Mouse (Mus musculus): ENCODE measurements around the gene Hpse2. TPM values are rescaled to one million over a fixed set of nuclear protein-coding genes. Genes with fewer than 3 reads are reported as not detected.

Gene Hpse2
- polyA plus RNA-seq, 1 experiment from 2014 or later: 0.24 TPM

DNA sequence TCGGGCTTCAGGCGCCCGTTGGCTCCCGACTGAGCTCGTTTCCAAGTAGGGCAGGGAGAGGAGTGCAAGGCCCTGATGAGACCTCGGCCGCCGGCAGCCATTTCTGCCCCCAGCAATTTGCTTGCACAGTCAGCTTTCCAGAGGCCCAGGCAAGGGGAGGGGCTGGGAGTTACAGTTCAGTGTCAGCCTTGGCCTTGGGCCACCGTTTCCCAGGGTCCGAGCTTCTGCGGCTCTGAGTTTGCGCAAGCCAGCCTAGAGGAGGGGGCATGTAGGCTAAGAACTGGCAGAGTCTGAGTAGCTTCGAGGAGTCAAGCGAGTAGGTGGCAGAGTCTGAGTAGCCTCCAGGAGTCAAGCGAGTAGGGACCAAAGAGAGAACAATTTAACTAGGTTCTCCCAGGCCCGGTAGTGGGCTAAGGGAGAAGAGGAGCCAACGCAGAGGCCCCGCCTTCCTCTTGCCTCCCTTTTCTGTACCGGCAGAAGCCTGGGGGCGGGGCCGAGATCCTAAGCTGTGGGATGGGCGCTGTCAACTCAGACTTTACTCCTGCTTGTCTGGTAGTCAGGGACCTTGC is 635.7 kb downstream of the Hpse2 start, which contains the start of gene Pyroxd2:
Pyroxd2 (minus strand) TSS at position 413 of the 569 bp plus-strand sequence.
- H3K4me1 ChIP-seq (ENCODE audit: control insufficient read depth, insufficient read depth, low read length): peaks cover 18% of the 10 kb centered on the region

GRCm38 (mm10) chr19:42750196-42750595 is 638.0 kb downstream of the Hpse2 start:
- Histone ChIP-seq H3K9ac (ENCODE audit: low read depth, low read length) (no peak overlapping the region), H3K36me3 (ENCODE audit: control insufficient read depth, insufficient read depth, low read length) (no peaks in the 10 kb centered on the region), H3K27me3 (ENCODE audit: control insufficient read depth, insufficient read depth, low read depth, low read length) (no peaks in the 10 kb centered on the region), H3K27ac (ENCODE audit: low read length) (no peak overlapping the region), H3K4me3 (ENCODE audit: low read depth, low read length) (no peak overlapping the region), H3K4me2 (ENCODE audit: low read length) (no peak overlapping the region), H3K9me3 (replicated peaks; ENCODE audit: control insufficient read depth, low read length, poor library complexity, severe bottlenecking) (no peaks in the 10 kb centered on the region), H3K4me1 (ENCODE audit: control insufficient read depth, insufficient read depth, low read length) (peaks cover 18% of the 10 kb centered on the region)
- WGBS: 83% methylated on average over 11 of the region's 11 CpGs
- no peak for ATAC-seq

More for the DNA sequence above, 635.7 kb downstream of the Hpse2 start, which contains the start of gene Pyroxd2:
- peak within 1 kb of the TSS; percentile 56 for H3K27ac ChIP-seq (ENCODE audit: low read length)
- H3K9me3 ChIP-seq (replicated peaks; ENCODE audit: control insufficient read depth, low read length, poor library complexity, severe bottlenecking): no peaks in the 10 kb centered on the region
- WGBS: 4% methylated on average over 22 of the region's 22 CpGs
- H3K4me3 ChIP-seq (ENCODE audit: low read depth, low read length): peak within 1 kb of the TSS; percentile 35
- no peaks in the 10 kb centered on the region for H3K27me3 ChIP-seq (ENCODE audit: control insufficient read depth, insufficient read depth, low read depth, low read length)
- peak; percentile 82 for ATAC-seq
- peak within 1 kb of the TSS; percentile 66 for H3K9ac ChIP-seq (ENCODE audit: low read depth, low read length)
- H3K4me2 ChIP-seq (ENCODE audit: low read length): peak within 1 kb of the TSS; percentile 66
- no peaks in the 10 kb centered on the region for H3K36me3 ChIP-seq (ENCODE audit: control insufficient read depth, insufficient read depth, low read length)

DNA sequence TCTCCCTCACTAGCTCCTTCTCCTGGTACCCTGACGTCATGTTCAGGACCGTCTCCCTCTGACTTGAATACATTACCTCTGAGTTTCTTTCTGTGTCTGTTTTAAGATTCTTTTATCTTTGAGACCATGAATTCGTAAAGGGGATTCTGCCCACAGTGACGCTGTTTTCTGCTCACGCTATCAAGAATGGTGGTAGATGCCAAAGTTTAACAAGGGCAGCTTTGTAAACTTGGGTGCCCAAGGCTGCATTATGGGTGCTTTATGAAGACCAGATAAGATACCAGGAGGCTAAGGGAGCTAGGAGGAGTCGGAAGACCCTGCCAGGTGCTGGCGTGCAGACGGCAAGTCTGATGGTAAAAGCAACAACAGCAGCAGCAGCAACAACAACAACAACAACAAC is 641.5 kb downstream of the Hpse2 start:
- Histone ChIP-seq H3K9ac (ENCODE audit: low read depth, low read length) (no peak overlapping the region), H3K27ac (ENCODE audit: low read length) (no peak overlapping the region), H3K4me2 (ENCODE audit: low read length) (no peak overlapping the region), H3K4me3 (ENCODE audit: low read depth, low read length) (no peak overlapping the region), H3K9me3 (replicated peaks; ENCODE audit: control insufficient read depth, low read length, poor library complexity, severe bottlenecking) (no peaks in the 10 kb centered on the region), H3K27me3 (ENCODE audit: control insufficient read depth, insufficient read depth, low read depth, low read length) (no peaks in the 10 kb centered on the region), H3K4me1 (ENCODE audit: control insufficient read depth, insufficient read depth, low read length) (peaks cover 2% of the 10 kb centered on the region), H3K36me3 (ENCODE audit: control insufficient read depth, insufficient read depth, low read length) (no peaks in the 10 kb centered on the region)
- ATAC-seq: no peak
- 90% methylated on average over 8 of the region's 8 CpGs for WGBS

DNA sequence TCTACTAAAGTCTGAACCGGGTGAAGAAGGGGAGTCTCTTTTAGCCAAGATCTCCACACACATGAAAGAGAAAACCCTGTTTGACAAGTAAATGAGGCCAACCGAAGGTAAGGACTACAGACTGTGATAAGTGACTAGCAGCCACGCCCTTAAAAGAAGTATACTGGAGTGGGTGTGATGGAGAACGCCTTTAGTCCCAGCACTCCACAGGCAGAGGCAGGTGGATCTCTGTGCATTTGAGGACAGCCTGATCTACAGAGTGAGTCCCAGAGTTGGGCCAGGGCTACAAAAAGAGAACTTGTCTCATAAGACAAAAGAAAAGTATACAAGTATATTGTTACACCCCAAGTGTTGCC is 642.3 kb downstream of the Hpse2 start:
- Histone ChIP-seq H3K4me2 (ENCODE audit: low read length) (no peak overlapping the region), H3K4me1 (ENCODE audit: control insufficient read depth, insufficient read depth, low read length) (no peaks in the 10 kb centered on the region; the same call in 1 of the 2 replicates), H3K27me3 (ENCODE audit: control insufficient read depth, insufficient read depth, low read depth, low read length) (no peaks in the 10 kb centered on the region), H3K36me3 (ENCODE audit: control insufficient read depth, insufficient read depth, low read length) (no peaks in the 10 kb centered on the region), H3K9ac (ENCODE audit: low read depth, low read length) (no peak overlapping the region), H3K4me3 (ENCODE audit: low read depth, low read length) (no peak overlapping the region), H3K9me3 (replicated peaks; ENCODE audit: control insufficient read depth, low read length, poor library complexity, severe bottlenecking) (no peaks in the 10 kb centered on the region), H3K27ac (ENCODE audit: low read length) (no peak overlapping the region)
- WGBS: 89% methylated on average over 4 of the region's 4 CpGs
- ATAC-seq: no peak

- no peak for ATAC-seq
- Histone ChIP-seq H3K9ac (ENCODE audit: low read depth, low read length) (no peak overlapping the region), H3K27ac (ENCODE audit: low read length) (no peak overlapping the region), H3K4me1 (ENCODE audit: control insufficient read depth, insufficient read depth, low read length) (no peaks in the 10 kb centered on the region), H3K4me2 (ENCODE audit: low read length) (no peak overlapping the region), H3K27me3 (ENCODE audit: control insufficient read depth, insufficient read depth, low read depth, low read length) (no peaks in the 10 kb centered on the region), H3K36me3 (ENCODE audit: control insufficient read depth, insufficient read depth, low read length) (no peaks in the 10 kb centered on the region), H3K9me3 (replicated peaks; ENCODE audit: control insufficient read depth, low read length, poor library complexity, severe bottlenecking) (no peaks in the 10 kb centered on the region), H3K4me3 (ENCODE audit: low read depth, low read length) (no peak overlapping the region)
- WGBS: 66% methylated on average over 9 of the region's 9 CpGs
Observed at GRCm38 (mm10) chr19:42745084-42745868, 642.9 kb downstream of the Hpse2 start.

GRCm38 (mm10) chr19:42744162-42744586 is 644.0 kb downstream of the Hpse2 start:
- 24% methylated on average over 4 of the region's 4 CpGs for WGBS
- no peak overlapping the region for H3K27ac ChIP-seq (ENCODE audit: low read length)
- peak; percentile 78 for ATAC-seq
- H3K4me3 ChIP-seq (ENCODE audit: low read depth, low read length): no peak overlapping the region
- H3K27me3 ChIP-seq (ENCODE audit: control insufficient read depth, insufficient read depth, low read depth, low read length): no peaks in the 10 kb centered on the region
- no peaks in the 10 kb centered on the region for H3K4me1 ChIP-seq (ENCODE audit: control insufficient read depth, insufficient read depth, low read length)
- H3K36me3 ChIP-seq (ENCODE audit: control insufficient read depth, insufficient read depth, low read length): no peaks in the 10 kb centered on the region
- no peaks in the 10 kb centered on the region for H3K9me3 ChIP-seq (replicated peaks; ENCODE audit: control insufficient read depth, low read length, poor library complexity, severe bottlenecking)
- H3K9ac ChIP-seq (ENCODE audit: low read depth, low read length): no peak overlapping the region
- H3K4me2 ChIP-seq (ENCODE audit: low read length): no peak overlapping the region

DNA sequence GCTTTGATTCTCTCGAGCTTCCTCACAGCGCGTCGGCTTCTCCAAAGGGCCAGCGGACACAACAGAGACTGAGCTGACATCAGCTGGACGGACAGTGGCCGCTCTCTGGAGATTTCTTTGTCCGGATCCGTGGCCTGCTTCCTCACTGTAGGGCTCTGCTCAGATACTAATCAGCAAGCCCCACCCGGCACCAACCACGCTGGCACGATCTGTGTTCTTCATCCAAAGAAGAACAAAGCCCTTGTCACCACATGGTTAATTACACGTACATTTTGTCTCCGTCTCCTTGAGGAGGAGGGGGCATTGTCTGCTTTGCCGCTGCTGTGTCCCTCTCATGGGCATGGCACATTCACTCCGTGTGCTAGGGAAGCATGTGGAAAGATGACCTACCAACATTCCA is 644.9 kb downstream of the Hpse2 start:
- H3K27me3 ChIP-seq (ENCODE audit: control insufficient read depth, insufficient read depth, low read depth, low read length): no peaks in the 10 kb centered on the region
- H3K4me3 ChIP-seq (ENCODE audit: low read depth, low read length): no peak overlapping the region
- ATAC-seq: 0 out of 2 replicates have a peak, but pooled peaks have one; percentile 18
- WGBS: 47% methylated on average over 16 of the region's 16 CpGs
- H3K9ac ChIP-seq (ENCODE audit: low read depth, low read length): no peak overlapping the region; the same call in 1 of the 2 replicates
- H3K27ac ChIP-seq (ENCODE audit: low read length): no peak overlapping the region
- H3K9me3 ChIP-seq (replicated peaks; ENCODE audit: control insufficient read depth, low read length, poor library complexity, severe bottlenecking): no peaks in the 10 kb centered on the region
- no peaks in the 10 kb centered on the region for H3K36me3 ChIP-seq (ENCODE audit: control insufficient read depth, insufficient read depth, low read length)
- H3K4me2 ChIP-seq (ENCODE audit: low read length): no peak overlapping the region
- no peaks in the 10 kb centered on the region for H3K4me1 ChIP-seq (ENCODE audit: control insufficient read depth, insufficient read depth, low read length)

GRCm38 (mm10) chr19:42741884-42742283 is 646.3 kb downstream of the Hpse2 start:
- no peak overlapping the region for H3K4me3 ChIP-seq (ENCODE audit: low read depth, low read length)
- no peak overlapping the region for H3K9ac ChIP-seq (ENCODE audit: low read depth, low read length)
- WGBS: 87% methylated on average over 14 of the region's 14 CpGs
- no peaks in the 10 kb centered on the region for H3K9me3 ChIP-seq (replicated peaks; ENCODE audit: control insufficient read depth, low read length, poor library complexity, severe bottlenecking)
- no peak for ATAC-seq
- no peaks in the 10 kb centered on the region for H3K27me3 ChIP-seq (ENCODE audit: control insufficient read depth, insufficient read depth, low read depth, low read length)
- H3K4me2 ChIP-seq (ENCODE audit: low read length): no peak overlapping the region
- H3K4me1 ChIP-seq (ENCODE audit: control insufficient read depth, insufficient read depth, low read length): no peaks in the 10 kb centered on the region
- no peaks in the 10 kb centered on the region for H3K36me3 ChIP-seq (ENCODE audit: control insufficient read depth, insufficient read depth, low read length)
- H3K27ac ChIP-seq (ENCODE audit: low read length): no peak overlapping the region

DNA sequence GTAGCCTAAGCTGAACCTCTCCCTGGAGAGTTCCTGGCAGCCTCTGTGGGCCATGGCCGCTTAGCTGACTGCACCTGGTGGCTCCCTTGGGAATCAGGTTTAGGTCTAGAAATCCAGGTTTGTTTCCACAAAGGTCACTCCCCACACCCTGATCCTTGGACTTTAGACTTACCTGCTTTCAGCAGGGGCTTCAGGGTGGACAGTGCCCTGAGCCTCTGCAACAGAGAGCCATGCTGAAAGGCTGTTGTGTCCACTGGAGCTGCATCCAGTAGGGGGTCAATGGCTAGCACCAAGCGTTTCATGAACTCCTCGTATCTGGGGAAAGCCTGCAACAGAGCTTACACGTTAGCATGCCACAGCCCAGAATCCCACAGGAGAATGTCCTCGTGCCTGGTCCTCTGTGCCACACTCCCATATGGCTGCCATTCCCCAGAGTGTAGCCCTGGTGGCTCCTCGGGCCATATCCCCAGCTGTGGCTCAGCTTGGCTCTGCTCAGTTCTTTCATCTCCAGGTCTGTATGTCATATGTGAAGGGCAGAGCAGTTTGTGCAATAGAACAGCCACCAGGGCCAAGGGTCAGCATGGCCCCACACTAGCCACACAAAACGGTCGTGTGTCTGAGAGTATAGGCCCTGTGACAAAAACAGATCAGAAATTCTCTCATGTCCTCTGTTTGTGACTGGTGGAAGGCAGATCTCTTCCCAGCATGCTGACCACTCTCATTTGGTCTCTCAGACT is 647.8 kb downstream of the Hpse2 start:
- Histone ChIP-seq H3K27ac (ENCODE audit: low read length) (no peak overlapping the region), H3K4me2 (ENCODE audit: low read length) (no peak overlapping the region), H3K4me1 (ENCODE audit: control insufficient read depth, insufficient read depth, low read length) (no peaks in the 10 kb centered on the region), H3K9me3 (replicated peaks; ENCODE audit: control insufficient read depth, low read length, poor library complexity, severe bottlenecking) (no peaks in the 10 kb centered on the region), H3K9ac (ENCODE audit: low read depth, low read length) (no peak overlapping the region), H3K27me3 (ENCODE audit: control insufficient read depth, insufficient read depth, low read depth, low read length) (no peaks in the 10 kb centered on the region), H3K4me3 (ENCODE audit: low read depth, low read length) (no peak overlapping the region), H3K36me3 (ENCODE audit: control insufficient read depth, insufficient read depth, low read length) (no peaks in the 10 kb centered on the region)
- 74% methylated on average over 8 of the region's 8 CpGs for WGBS
- ATAC-seq: no peak
